Mouse (Mus musculus) olfactory bulb, adult 2 months (tissue): ENCODE results near the gene Wdr73.
"Not testable (repeated sequence)": the region's sequence is repeated elsewhere in the genome, so short reads cannot be mapped to it uniquely, and the experiment has no call there.

Experiments
- CTCF ChIP-seq: fragments of 200-500 bp; IDR thresholded peaks from 2 replicates; pipeline ENCODE4 v1.5.1; 2012; ENCODE audit warnings: low read depth, mild to moderate bottlenecking, low read length, moderate library complexity; ENCODE audit not compliant: insufficient read depth
- POLR2A ChIP-seq: fragments of 200-500 bp; IDR thresholded peaks from 2 replicates; pipeline ENCODE4 v1.6.1; 2012; ENCODE audit warnings: mild to moderate bottlenecking, low read depth, low read length, moderate library complexity; ENCODE audit not compliant: insufficient read depth

DNA sequence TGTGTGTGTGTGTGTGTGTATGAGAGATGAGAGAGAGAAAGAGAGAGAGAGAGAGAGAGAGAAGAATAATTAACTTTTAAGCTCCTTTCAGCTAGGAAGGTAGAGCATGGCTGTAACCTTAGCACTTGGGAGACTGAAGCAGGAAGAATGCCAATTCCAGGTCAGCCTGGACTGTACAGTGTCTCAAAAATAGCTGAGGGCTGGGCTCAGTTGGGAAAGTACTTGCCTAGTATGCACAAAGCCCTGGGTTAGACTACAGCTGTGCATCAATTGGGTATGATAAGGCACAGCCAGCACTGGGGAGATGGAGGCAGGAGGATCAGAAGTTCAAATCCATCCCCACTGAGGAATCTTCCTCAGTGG is 36.2 kb upstream of the Wdr73 start:
- not testable (repeated sequence) for TF ChIP-seq CTCF, POLR2A
